Mouse (Mus musculus) ovary, adult 18-20 months (tissue): Measurements from ENCODE around the gene Ccr6.

Experiments used
- DNase-seq: peaks from one replicate; pipeline ENCODE4 v3.0.0; 2022; ENCODE audit warnings: low spot score, mixed read lengths

Gene Ccr6

DNA sequence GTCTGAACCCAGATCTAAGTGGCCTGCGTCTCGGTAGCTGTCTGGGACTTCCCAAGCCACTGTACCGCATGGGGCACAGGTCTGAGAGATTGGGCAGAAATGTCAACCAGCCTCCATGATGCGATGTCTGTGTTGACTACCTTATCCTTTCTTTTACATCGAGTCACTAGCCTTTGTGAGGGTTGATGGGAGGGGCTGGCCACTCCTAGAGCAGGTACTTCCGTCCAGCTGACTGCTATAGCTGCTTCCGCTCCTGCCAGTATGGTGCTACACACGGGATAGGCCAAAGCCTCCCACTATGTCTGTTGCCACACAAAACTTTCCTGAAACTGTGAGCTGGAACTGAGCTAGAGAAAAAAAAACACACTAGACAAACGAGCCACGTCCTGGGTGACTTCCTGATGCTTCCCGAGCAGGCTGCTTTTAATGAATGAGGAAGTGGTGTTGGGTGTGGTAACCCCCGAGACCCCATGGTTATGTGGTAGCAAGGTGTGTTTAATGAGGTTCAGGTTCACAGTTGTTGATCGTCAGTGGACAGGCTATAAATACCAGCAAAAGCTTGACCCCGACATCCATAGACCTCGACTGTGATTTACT, 2.1 kb upstream of the Ccr6 start:
- no peak for DNase-seq

DNA sequence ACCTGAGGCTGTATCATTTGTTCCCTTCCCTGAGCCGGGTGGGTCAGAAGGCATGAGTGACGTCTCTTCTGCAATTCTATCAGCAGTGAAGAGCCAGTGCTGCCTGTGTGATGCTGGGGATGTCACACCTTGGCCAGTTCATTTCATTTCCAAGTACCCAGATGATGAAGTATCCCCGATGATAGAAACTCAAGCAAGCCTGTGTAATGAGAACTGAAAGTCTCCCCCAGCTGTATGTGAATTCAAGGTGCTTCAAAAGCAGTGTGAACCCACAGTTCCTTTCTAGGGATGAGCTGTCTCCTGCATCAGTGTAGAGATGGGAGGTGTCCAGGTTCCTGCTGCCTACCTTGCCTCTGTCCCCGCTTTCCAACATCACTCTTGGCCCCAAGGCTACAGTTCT, 1.3 kb upstream of the Ccr6 start:
- no peak for DNase-seq

DNA sequence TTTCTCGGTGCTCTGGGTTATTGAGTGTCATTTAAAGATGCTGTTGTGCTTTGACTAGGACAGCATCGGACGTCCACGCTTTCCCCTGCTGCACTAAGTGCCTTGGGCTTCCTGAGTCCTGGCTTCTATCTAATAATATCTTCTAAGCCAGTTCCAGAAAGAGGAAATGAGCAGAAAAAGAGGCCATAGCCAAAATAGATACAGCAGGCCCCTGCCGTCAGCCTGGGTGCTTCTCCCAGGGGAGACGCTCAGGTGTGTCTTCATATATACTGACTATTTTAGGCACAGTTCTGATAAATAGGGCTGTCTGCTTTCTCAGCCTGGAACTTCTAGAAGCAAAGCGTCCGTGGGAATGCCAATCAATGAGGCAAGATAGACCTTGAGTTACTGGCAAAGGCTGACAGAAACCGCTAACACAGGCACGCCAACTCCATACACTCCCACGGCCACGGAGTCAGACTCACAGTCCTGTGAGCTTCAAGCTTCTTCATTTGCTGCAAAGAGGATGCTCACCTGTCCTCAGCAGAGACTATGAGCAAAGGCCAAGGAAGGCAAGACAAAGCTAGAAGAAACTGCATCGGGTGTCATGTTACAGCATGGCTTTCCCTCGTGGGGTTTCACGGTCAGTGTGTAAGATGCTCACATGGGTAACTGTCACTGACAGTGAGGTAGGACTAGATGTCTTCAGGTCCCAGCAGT, 2.3 kb downstream of the Ccr6 start:
- DNase-seq = no peak

DNA sequence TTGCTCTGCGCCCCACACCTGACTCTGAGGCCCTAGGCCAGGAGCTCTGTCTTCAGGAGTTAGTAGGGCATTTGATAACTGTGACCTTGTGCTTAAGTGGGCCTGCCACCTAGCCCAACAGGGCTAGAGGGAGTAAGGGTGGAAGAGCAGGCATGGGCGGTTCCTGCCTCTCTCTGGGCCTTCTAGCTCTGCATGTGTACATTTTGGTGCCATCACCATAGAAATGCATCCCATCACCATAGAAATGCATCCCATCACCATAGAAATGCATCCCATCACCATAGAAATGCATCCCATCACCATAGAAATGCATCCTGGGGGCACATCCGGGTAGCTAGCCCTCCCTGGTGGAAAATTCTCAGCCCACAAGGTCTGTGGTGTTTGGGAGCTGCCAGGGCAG, 3.7 kb downstream of the Ccr6 start:
- no peak for DNase-seq

DNA sequence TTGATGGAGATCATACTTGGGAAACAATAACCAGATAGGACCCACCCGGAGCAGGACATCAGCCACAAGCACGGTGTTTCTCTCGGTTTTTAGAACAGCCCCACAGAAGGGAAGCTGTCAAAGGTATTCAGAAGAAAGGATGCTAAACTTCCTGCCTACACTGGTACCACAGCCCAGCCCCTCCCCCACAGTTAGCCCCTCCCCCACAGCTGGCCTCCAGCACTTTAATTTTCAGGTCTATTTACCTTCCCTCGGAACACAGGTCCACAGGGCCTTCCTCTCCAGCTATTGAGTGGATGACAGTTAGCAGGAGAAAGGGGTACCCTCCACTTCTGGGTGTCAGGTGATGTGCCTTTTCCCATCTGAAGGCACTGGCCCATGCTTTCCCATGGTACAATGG, 4.7 kb downstream of the Ccr6 start:
- DNase-seq = no peak

DNA sequence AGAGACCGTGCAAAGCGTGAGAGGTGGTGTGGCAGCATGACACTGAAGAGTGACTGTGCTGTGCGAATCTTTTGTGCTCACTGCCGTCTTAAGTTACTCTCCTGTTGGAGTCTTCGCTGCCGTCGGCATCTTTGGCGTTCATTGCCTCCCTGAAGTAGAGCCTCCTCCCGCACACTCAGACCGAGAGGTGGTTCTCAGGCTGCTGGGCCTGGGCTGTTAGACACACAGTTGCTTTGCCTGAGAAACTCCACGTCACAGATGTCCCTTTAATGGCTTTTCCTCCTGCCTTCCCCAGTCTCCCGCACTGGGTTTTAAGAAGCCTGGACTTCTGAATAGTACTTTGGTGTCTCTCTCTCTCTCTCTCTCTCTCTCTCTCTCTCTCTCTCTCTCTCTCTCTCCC, 5.8 kb downstream of the Ccr6 start:
- no peak for DNase-seq

DNA sequence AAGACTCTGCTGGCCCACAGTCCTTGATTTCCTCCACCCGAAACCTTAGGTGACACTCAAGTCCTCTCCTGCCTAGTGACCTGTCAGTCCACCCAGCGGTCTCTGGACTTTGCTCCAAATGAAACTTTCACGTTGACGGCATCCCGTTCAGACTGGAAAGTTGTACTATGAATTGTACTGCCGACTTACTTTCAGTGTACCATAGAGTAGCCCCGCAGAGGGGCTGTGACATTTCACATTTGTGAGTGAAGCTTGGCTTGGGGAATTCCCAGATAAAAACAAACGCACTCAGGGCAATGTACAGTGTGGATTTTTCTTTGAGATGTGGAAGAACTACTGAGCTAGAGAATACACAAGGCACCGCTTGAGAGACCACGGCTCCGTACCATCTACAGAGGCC, 6.3 kb downstream of the Ccr6 start:
- DNase-seq = no peak

DNA sequence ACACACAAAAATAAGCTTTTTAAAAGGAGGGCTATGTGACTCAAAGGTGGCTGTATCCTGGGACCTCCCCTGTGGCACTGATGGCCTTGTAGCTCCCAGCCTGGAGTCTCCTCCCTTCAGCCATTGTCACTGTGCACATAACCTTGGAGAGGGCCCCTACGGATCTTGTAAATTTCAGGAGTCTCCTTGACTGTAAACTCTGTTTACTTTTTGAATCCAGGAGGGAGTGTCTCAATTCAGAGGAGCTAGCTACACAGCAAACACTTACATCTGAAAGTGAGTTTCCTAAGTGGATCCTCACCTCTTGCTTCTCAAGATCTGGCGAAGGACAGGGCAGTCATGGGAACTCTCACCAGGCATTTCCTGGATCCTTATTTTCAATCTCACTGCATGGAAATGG, 8.3 kb downstream of the Ccr6 start:
- no peak for DNase-seq

DNA sequence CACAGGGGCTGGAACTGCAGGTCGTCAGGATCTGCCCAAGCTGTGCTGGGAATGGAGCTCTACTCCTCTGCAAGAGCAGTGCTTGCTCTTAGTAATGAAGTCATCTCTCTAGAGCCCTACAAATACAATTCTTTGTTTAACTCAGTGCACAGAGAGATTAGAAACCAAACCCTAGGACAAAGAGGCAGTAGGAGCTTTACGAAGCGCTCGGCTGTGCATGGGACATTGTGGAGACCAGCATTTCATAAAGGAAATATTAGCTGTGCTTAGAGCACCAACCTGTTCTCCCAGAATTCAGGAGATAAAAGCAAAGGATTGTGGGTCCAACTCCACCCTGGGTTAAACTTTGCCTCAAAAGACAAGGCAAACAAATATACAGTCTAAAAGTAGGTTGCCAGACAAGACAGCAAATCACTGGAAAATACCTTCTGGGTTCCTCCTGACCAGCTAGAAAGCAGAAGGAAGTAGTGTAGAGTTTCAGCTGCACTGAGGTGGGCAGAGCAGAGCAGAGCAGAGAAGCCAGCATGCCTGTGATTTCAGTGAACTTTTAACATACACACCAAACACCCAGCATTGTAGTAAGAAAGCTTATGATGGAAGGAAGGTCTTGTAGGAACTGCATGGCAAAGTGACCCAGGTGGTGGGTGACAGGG, 10.4 kb downstream of the Ccr6 start:
- no peak for DNase-seq

DNA sequence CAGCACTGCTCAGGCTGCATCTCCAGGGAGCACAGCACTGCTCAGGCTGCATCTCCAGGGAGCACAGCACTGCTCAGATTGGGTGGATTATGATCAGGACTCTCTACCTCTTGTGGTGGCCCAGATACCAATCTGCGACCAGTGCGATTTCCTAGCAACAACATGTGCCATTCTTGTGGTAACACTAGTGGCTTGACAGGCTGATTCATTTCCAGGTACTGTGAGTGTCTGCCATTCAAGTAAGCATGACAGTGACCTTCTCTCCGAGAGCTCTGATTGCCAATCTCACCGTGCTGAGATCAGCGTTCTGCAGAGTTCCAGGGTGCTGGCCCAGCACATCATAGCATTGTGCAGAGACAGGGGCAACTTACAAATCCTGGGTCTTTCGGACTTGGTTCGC, 15.9 kb downstream of the Ccr6 start:
- DNase-seq = no peak

DNA sequence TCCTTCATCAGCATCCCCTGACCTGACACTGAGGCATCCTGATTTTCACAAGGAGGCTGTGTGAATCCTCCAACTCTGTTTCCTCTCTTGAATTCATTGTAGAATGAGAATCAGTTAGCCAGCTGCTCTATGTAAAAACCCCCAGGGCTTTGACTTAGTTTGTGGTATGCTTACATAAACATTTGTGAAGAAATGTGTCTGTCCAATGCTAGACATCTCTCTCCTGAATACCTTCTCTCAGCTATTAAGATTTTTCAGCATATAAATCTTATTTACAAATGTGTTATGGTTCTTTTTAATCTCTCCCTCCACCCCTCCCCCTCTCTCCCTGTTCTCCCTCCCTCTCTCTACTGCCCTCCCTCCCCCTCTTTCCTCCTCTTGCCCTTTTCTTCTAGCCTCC, 18.4 kb downstream of the Ccr6 start:
- no peak for DNase-seq

DNA sequence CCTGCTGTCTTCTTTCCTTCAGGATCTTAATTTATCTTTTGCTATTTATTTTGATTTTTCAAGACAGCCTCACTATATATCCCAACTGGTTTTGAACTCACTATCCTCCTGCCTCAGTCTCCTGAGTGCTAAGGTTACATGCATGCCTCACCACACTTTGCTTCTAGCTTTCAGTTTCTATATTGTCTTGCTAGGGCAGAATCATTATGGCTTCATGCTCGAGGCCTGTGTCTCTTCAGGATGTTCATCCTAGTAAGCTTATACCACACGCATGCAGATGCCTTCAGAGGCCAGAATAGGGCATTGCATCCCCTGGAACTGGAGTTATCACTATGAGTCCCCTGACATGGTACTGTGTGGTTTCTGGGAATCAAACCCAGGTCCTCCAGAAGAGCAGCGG, 19.1 kb downstream of the Ccr6 start:
- DNase-seq = no peak

DNA sequence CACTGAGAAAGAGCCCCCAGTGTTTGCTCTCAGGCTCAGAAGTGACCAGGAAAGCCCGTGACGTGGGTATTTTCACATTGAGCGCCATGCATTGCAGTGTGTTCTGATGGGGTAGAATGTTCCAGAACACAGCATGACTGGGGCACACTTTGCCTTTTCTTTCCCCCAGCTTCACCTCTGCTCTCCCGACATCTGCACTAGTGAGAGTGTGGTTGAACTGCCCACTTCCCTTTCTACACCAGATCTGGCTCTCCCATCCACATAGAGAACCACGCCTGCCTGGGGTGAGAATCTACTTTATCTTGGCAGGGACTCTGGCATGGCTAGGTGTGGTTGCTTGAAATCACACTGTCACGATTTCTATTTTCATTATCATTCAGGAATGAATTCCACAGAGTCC, 19.7 kb downstream of the Ccr6 start:
- no peak for DNase-seq

DNA sequence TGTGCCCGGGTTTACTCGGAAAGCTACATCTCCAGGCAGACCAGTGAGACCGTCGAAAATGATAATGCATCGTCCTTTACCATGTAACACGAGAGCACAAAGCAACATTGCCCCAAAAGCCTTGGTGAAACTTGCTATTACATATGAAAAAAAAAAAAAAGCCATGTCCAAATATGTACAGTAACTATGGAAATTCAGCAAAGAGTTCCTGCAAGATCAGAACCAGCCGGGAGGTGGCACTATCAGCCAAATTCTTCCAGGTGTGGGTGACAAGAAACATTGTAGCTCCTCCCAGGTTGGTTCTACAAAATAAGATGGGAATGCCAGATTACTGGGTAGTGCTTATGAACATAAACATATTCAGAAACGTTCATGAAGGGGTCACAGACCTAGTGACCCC, 21.1 kb downstream of the Ccr6 start:
- DNase-seq = no peak

DNA sequence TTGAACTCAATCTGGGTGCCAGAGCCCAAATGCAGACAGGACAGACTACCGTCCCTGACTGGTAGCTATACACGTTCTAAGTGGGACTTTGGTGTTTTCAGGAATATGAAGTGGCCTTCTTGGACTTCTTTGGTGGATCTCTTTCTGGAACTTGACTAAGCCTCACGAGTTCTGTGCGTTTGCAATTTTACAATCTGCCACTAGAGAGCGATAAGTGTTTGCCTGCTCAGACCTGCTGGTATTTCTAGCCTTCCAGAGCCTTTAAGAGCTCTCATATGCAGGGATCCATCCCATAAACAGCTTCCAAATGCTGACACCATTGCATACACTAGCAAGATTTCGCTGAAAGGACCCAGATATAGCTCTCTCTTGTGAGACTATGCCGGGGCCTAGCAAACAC, 28.8 kb downstream of the Ccr6 start:
- peak; percentile 8 for DNase-seq

DNA sequence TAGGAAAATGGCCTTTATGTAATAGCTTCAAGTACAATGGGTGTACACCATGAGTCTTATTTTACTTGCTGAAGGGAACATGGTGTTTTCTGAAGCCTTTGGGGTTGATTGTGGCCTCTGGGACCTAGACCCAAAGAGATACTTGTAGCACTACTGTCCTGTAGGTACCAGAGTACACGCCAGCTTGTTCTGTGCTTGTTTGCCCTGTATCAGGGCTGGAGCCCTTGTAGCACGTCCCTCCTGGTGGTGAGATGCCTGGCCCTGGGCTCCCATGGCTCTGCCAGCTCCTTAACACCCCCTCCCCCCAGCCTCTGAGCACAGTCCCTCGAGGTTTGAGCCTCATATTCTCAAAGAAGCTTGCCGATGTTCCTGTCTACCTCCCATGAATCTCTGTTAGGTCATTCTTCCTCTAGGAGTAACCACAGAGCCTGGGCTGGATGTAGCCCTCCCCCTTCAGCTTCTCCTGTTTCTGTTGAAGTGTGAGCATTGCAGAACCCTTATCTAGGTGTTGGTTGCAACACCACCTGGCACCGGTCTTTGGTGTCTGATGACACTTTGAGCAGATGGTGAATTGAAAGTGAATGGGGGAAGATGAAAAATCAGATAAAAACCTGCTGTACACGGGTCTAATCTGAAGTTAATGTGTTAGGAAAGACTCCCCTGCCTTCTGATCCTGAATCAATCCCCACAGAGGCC, 36.4 kb downstream of the Ccr6 start:
- no peak for DNase-seq

DNA sequence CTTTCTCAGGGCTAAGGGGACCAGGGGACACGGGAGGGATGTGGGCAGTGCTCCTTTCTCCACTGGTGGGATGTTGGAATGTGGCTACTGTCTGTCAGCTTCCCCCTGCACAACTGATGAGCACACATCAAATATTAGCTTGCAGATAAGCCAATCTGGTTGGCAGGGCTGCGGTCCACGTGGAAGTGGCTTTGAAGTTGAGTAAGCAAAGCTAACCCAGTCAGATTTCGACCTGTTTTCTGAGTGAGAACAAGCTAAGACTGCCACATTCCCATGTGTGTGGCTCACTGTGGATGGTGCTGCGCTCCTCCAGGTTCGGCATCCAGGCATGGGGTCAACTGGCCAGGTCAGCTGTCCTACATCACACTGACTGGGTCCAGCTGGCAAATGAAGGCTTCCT, 37.1 kb downstream of the Ccr6 start:
- no peak for DNase-seq

DNA sequence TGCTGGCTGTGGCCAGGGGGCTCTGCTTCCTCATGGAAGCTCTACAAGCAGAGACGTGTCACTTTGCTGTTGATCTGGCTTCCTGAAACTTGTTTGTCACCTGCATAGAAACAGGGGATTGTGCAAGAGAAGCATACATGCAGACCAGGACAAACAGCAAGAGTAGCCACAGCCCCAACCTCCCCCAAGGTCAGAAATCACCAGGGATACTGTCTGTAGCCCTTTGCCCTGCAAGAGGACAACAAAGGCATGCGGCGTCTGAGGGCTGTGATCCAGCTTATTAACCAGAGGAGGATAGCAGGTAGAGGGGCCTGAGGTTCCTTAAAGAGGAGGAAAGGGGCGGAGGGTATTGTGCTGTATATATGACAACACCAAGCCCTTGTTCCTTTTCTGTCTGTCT, 40.2 kb downstream of the Ccr6 start:
- no peak for DNase-seq

DNA sequence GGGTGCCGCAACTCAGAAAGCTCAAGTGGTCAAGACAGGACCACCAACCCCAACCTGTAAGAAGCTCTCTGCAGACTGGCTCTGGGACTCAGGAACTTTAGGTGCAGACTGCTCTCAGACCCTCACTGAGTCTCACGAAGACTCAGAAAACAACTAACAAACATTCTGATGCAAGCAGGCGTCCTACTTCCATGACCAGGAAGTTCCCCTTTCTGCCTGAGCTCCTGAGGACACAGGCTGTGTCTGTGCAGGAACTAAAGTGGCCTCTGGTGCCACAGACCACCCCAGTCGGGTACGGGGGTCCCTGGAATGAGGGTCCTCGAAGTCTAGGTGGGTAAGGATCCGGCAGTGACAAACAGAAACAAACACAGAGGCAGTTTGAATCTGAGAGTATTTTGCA, 40.8 kb downstream of the Ccr6 start:
- no peak for DNase-seq

DNA sequence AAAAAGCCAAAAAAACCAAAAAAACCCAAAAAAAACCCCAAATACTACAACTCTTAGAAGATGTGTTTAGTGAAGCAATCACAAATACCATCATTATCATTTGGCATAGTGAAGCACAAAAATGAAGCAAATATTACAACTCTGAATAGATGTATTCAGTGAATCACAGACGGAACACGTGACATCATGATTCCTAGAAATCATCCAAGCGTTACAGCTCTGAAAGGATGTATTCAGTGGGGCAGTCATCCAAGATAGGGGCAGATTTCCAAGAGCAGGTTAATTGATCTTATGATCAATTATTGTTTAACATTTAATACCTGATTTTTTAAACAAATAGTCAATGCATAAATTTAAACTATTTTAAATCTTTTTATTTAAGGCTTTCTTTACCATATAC, 41.4 kb downstream of the Ccr6 start:
- DNase-seq = no peak

DNA sequence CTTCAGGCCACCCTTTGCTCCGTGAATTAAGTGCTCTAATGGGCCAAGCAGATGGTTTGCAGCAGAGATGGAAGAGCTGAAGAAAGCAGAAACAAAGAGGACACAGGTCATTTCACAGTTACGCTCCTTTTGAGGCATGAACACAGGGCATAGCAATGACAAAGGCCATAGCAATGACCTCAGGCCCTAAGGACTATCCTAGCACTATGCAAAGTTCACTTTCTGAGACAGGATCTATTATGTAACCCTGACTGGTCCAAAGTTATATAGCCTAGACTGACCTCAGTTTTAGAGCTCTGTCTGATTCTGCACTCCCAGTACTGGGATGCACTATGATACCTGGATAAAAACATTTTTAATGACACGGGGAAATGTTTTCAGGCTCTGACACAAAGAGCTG, 42.5 kb downstream of the Ccr6 start:
- DNase-seq = no peak

DNA sequence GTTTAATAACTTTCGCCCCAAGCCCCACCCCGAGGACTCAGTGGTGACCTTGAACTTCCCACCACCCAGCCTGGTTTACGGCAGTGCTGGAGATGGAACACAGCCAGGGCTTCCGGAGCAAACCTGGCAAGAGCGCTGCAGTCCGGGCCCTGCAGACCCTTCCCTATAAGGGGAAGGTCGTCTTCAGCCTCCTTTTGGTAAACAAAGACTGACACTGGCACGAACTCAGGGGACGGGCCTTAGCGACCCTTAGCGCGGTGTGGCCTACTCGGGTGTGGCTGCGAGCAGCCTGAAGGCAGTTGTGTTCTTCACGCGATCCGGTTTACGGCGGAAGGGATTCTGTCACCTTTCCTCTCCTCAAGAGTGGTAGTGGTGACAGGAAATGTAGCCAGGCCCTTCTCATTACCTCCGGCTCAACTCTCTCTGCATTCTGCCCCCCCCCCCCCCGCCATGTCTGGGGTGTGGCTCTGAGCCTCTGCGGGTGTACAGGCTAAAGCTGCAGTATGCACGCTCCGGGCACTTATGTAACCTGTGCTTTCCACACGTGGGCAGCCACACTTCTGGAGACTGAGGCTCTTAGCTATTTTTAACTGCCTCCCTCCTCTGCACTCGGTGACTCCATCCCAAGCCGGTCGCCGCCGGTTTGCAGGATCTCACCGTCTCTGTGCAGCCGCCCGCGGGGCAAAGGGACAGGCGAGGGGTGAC, 47.1 kb downstream of the Ccr6 start, which contains the start of gene Mpc1:
Mpc1 (plus strand) TSS at position 84 of the 705 bp plus-strand sequence.
- DNase-seq = peak; percentile 56
